Mouse (Mus musculus) hindbrain, embryonic 12.5 days (tissue): ENCODE measurements around the gene Agbl5. TPM values are rescaled to one million over a fixed set of nuclear protein-coding genes. Genes with fewer than 3 reads are reported as not detected.

Source experiments
- ATAC-seq: fragments of 200-750 bp; cut with Nextera tagmentation; 2 replicates; pipeline ENCODE4 v1.8.0; 2017; ENCODE audit warnings: moderate TSS enrichment; ENCODE audit not compliant: low FRiP score
- H3K27ac ChIP-seq: fragments of 300-500 bp; sonication (generic); 2 replicates; pipeline ENCODE4 v1.5.1; 2016; ENCODE audit warnings: mild to moderate bottlenecking
- H3K27me3 ChIP-seq: fragments of 300-500 bp; sonication (generic); 2 replicates; pipeline ENCODE4 v1.6.1; 2016; ENCODE audit warnings: mild to moderate bottlenecking
- H3K36me3 ChIP-seq: fragments of 300-500 bp; sonication (generic); 2 replicates; pipeline ENCODE4 v1.6.1; 2016; ENCODE audit warnings: mild to moderate bottlenecking
- H3K4me1 ChIP-seq: fragments of 300-500 bp; sonication (generic); 2 replicates; pipeline ENCODE4 v1.6.1; 2016
- H3K4me2 ChIP-seq: fragments of 300-500 bp; sonication (generic); replicated peaks from 2 replicates; pipeline ENCODE4 v1.6.1; 2016; ENCODE audit warnings: mild to moderate bottlenecking
- H3K4me3 ChIP-seq: fragments of 300-500 bp; sonication (generic); 2 replicates; pipeline ENCODE4 v1.5.1; 2016; ENCODE audit warnings: mild to moderate bottlenecking
- H3K9ac ChIP-seq: fragments of 300-500 bp; sonication (generic); 2 replicates; pipeline ENCODE4 v1.6.1; 2016; ENCODE audit warnings: mild to moderate bottlenecking, moderate library complexity
- H3K9me3 ChIP-seq: fragments of 300-500 bp; sonication (generic); replicated peaks from 2 replicates; pipeline ENCODE4 v1.6.1; 2016; ENCODE audit warnings: mild to moderate bottlenecking
- WGBS: fragments of 180-500 bp; shearing (Covaris S2); methylation state at CpG from one replicate; pipeline ENCODE4 v1.1.7; 2016; 5-methylcytosine and 5-hydroxymethylcytosine counted together
- polyA plus RNA-seq: library from polyadenylated mRNA; unstranded; fragments of >200 nt; fragmentation: Nextera tagmentation; extraction: Ambion mirVana; gene quantifications from 2 replicates; pipeline ENCODE4 v1.2.1, GENCODE M21; 2016

Agbl5 gene
- polyA plus RNA-seq, 1 experiment from 2014 or later, result 32.4 TPM

DNA sequence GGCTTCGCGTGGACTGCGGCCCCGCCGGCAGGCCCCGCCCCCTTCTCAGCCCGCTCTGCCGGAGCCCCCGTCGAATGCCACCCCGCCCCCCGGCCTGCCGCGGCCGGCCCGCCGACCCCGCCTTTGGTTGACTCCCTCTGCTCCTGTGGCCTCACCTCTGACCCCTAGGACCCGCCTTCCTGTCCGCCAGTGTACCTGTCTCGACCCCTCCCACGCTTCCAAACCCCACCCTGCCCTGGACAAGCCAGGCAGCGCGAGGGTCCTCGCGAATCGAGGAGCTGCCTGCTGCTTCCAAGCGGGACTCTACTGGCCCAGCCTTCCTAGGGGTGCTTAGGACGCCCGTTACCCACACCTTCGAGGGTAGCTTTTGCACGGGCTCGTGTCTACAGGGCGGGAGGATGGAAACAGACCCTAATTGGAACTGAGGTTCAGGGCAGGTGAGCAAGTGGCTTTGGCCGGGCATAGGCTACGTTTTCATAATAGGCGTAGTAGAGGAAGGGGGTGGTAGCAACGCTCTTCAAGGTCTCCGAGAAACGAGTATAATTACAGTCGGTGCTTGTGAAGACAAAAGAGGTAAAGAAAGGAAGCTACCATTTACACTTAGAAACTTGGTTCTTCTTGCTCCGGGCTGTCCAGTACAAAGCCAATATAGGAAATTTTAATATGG is 727 bp downstream of the Agbl5 start:
- peaks cover 38% of the 10 kb centered on the region for H3K36me3 ChIP-seq
- H3K27me3 ChIP-seq, result no peaks in the 10 kb centered on the region
- H3K9ac ChIP-seq, result peak overlapping the region; percentile 88
- H3K4me1 ChIP-seq, result peaks cover 18% of the 10 kb centered on the region
- WGBS, result 2% methylated on average over 38 of the region's 42 CpGs
- peak; percentile 61 for ATAC-seq
- no peaks in the 10 kb centered on the region for H3K9me3 ChIP-seq
- H3K27ac ChIP-seq, result peak overlapping the region; percentile 97
- H3K4me3 ChIP-seq, result peak overlapping the region; percentile 79
- peak overlapping the region; percentile 69 for H3K4me2 ChIP-seq

DNA sequence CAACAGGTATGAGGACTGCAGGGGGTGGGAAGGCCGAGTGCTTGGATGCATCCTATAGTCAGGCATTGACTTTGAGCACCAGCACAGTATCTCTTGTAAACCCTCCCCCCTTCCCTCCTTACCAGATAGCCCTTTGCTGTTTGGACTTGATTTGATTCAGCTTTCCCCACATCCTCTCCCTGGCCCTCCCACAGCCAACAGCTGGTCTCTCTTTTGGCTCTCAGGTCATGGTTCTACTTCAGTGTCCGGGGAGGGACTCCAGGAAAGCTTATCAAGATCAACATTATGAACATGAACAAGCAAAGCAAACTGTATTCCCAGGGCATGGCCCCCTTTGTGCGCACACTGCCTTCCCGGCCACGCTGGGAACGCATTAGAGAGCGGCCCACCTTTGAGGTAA is 1.9 kb downstream of the Agbl5 start:
- no peaks in the 10 kb centered on the region for H3K27me3 ChIP-seq
- H3K27ac ChIP-seq, result 0 out of 2 replicates have a peak overlapping the region, but pooled peaks have one; percentile 97
- peak overlapping the region; percentile 88 for H3K9ac ChIP-seq
- H3K36me3 ChIP-seq, result peaks cover 50% of the 10 kb centered on the region
- no peaks in the 10 kb centered on the region for H3K9me3 ChIP-seq
- ATAC-seq, result no peak
- H3K4me3 ChIP-seq, result peak overlapping the region; percentile 79
- WGBS, result 88% methylated on average over 7 of the region's 7 CpGs
- H3K4me2 ChIP-seq, result peak overlapping the region; percentile 69
- peaks cover 18% of the 10 kb centered on the region for H3K4me1 ChIP-seq

DNA sequence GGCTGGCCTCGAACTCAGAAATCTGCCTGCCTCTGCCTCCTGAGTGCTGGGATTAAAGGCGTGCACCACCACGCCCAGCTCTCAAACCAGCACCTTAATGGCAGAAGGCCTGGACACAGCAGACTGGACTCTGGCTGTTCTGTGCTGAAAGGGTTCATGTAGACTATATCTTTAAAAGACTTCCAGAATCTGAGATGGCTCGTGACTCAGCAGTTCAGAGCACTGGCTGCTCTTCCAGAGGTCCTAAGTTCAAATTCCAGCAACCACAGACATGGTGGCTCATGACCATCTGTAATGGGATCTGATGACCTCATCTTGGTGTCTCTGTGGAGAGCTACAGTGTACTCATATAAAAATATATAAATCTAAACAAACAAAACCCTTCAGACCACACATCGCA is 13.4 kb downstream of the Agbl5 start:
- Histone ChIP-seq H3K27me3 (no peaks in the 10 kb centered on the region), H3K4me3 (no peak overlapping the region), H3K9ac (no peak overlapping the region), H3K27ac (no peak overlapping the region), H3K9me3 (no peaks in the 10 kb centered on the region), H3K4me2 (no peak overlapping the region), H3K4me1 (peaks cover 24% of the 10 kb centered on the region), H3K36me3 (peaks cover 68% of the 10 kb centered on the region)
- WGBS, result 96% methylated on average over 5 of the region's 5 CpGs
- no peak for ATAC-seq

DNA sequence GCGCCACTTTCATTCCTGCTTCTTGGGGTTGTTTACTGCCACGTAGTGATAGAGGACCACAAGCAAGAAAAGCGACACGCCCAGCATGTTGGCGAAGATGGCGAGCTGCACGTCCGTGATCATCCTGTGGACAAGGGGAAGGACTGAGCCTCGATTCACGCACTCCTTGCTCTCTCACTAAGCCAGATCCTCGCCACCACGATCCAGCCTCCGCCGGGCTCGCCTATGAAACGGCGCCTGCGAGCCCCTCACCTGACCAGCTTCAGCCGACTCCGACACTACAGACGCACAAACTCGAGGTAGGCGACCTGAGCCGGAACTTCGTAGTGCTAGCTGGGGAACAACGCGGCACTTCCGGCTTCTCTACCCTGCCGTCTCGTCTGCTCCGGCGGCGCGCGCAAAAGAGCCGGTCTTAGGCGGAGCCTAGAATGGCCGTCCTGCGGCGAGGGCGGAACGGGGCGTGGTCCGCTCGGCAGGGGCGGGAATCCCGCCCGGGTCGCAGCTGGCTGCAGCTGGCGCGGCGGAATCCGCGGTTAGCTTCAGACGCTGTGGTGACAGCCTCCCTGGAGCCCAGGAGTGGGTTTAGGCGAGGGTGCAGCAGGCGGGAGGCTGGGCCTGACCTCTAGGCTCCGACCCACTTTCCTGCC is 19.0 kb downstream of the Agbl5 start, which contains the start of gene Ost4:
Gene Ost4 (minus strand): TSS at position 376 of the 647 bp plus-strand sequence.
- Histone ChIP-seq H3K27ac (peak within 1 kb of the TSS; percentile 88), H3K27me3 (no peaks in the 10 kb centered on the region), H3K4me3 (peak within 1 kb of the TSS; percentile 65), H3K4me1 (peaks cover 38% of the 10 kb centered on the region), H3K36me3 (peaks cover 35% of the 10 kb centered on the region), H3K4me2 (peak within 1 kb of the TSS; percentile 94), H3K9me3 (no peaks in the 10 kb centered on the region), H3K9ac (peak within 1 kb of the TSS; percentile 71)
- under 1% methylated on average over 58 of the region's 58 CpGs for WGBS
- peak; percentile 95 for ATAC-seq

DNA sequence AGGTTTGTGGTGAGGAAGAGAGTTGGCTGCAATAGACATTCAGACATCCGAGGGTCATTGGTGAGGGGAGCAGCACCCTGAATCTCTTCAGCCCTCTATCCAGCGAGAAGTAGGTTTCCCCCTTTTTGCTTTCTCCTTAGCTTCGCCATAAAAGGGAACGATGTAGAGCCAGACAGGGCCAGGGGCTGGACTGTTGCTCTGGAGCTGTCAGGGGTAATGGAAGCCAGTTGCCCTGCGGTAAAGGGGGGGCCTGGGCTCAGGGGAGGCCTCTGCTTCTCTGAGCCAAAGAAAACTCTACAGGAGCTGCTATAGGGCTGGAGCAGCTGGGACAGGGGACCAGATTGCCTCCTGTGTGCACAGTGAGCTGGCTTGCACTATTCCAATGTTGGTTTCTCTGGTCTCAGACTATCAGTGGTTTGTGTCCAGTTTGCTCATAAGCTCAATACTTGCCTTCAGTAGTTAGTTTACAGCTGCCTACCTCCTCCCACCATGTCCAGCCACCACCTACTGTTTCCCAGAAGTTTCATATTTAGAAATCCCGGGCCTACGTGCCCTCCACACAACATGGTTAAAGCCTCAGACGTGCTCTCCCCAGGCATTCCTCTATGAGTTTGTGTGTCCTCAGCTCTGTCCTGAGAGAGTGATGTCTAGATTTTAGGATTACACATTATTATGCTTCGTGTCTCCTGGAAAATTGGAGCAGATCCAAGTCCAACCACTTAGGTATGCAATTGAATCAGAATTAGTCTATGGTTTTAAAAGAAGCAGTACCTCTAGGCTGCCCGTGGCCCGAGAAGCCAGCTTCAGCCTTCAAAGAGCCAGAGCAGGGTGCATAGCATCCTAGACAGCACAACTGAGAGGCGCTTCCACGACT is 20.2 kb downstream of the Agbl5 start:
- Histone ChIP-seq H3K9ac (peak overlapping the region; percentile 71; the same call in 1 of the 2 replicates), H3K4me3 (peak overlapping the region; percentile 65), H3K27me3 (no peaks in the 10 kb centered on the region), H3K4me1 (peaks cover 48% of the 10 kb centered on the region), H3K36me3 (peaks cover 26% of the 10 kb centered on the region), H3K27ac (peak overlapping the region; percentile 88), H3K4me2 (peak overlapping the region; percentile 94), H3K9me3 (no peaks in the 10 kb centered on the region)
- 51% methylated on average over 13 of the region's 13 CpGs for WGBS
- no peak for ATAC-seq

DNA sequence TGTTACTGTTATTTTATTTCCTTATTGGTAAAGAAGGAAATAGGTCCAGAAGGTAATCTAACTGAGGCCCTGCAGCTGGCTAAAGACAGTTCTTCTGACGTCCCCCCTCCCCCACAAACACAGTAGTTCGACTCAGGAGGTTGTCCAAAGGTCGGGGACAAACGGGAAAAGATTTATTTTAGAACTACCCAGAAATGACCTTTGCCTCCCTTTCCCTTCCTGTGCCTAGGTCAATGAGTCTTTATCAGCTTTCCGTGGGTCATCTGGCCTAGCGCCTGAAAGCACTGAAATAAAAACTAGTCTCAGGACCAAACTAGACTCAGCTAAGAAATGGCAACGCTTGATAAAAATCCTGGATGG is 20.8 kb downstream of the Agbl5 start:
- H3K4me1 ChIP-seq, result peaks cover 54% of the 10 kb centered on the region

DNA sequence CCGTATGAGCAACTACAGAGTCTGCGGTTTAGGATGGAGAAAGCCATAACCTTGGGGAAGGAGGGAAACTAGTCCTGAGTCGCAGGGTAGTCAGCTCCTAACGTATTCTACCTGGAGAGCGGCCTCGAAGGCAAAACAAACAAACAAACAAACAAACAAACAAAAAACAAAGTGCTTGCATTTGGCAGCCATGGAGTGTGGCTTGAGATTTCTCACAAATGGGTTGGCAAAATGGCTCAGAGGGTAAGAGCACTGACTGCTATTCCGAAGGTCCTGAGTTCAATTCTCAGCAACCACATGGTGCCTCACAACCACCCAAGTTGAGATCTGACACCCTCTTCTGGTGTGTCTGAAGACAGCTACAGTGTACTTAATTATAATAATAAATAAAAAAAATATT is 21.4 kb downstream of the Agbl5 start:
- H3K4me2 ChIP-seq, result no peak overlapping the region
- 87% methylated on average over 7 of the region's 7 CpGs for WGBS
- H3K27ac ChIP-seq, result no peak overlapping the region
- H3K27me3 ChIP-seq, result no peaks in the 10 kb centered on the region
- H3K4me3 ChIP-seq, result no peak overlapping the region
- no peaks in the 10 kb centered on the region for H3K9me3 ChIP-seq
- H3K4me1 ChIP-seq, result peaks cover 55% of the 10 kb centered on the region
- peaks cover 14% of the 10 kb centered on the region for H3K36me3 ChIP-seq
- no peak for ATAC-seq
- H3K9ac ChIP-seq, result no peak overlapping the region

More for the DNA sequence above, 20.8 kb downstream of the Agbl5 start:
- no peak overlapping the region for H3K4me3 ChIP-seq
- H3K36me3 ChIP-seq, result peaks cover 20% of the 10 kb centered on the region
- no peaks in the 10 kb centered on the region for H3K27me3 ChIP-seq
- no peak overlapping the region; the same call in 1 of the 2 replicates for H3K4me2 ChIP-seq
- no peak for ATAC-seq
- H3K9me3 ChIP-seq, result no peaks in the 10 kb centered on the region
- no peak overlapping the region for H3K9ac ChIP-seq
- H3K27ac ChIP-seq, result peak overlapping the region; percentile 88
- WGBS, result 60% methylated on average over 7 of the region's 7 CpGs

DNA sequence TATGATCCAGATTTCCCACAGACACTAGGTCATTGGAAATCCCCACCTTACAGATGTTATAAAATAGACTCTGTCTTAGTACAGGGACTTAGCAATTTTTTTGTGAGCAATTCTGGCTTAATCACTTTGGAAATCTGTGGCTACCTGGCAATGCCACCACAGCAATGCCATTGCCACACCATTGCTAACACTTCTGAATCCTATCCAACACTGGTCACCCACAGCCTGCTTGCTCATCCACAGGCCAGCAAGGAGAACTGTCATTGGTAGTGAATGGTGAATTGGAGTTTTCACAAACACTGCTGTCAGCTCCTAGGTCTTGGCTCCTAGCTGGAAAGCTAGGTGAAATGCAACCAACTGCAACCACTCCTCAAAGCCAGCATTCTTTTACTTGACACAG is 22.0 kb downstream of the Agbl5 start:
- no peaks in the 10 kb centered on the region for H3K9me3 ChIP-seq
- no peak overlapping the region for H3K4me3 ChIP-seq
- H3K4me1 ChIP-seq, result peaks cover 55% of the 10 kb centered on the region
- H3K36me3 ChIP-seq, result peaks cover 8% of the 10 kb centered on the region
- no peak overlapping the region for H3K9ac ChIP-seq
- no peaks in the 10 kb centered on the region for H3K27me3 ChIP-seq
- no peak overlapping the region for H3K4me2 ChIP-seq
- H3K27ac ChIP-seq, result peak overlapping the region; percentile 2; the same call in 1 of the 2 replicates
- ATAC-seq, result no peak

DNA sequence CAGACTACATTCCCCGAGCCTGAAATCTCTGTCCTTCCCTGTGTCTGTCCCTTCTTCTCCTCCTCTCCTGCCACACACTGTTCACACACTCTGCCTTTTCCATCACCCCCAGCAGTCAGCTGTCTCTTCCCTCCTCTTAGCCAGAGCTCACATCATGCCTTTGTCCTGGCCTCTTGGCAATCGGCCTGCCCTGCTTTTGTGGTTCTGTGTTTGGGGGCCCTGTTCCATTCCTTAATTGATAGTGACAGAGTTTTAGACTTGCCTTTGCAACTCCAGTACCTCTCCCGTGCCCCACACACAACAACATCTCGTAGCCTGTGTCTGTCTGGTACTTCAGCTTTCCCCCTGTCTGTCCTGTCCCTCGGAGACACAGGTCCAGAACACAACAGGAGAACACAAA is 23.7 kb downstream of the Agbl5 start:
- no peak for ATAC-seq
- H3K4me3 ChIP-seq, result no peak overlapping the region

DNA sequence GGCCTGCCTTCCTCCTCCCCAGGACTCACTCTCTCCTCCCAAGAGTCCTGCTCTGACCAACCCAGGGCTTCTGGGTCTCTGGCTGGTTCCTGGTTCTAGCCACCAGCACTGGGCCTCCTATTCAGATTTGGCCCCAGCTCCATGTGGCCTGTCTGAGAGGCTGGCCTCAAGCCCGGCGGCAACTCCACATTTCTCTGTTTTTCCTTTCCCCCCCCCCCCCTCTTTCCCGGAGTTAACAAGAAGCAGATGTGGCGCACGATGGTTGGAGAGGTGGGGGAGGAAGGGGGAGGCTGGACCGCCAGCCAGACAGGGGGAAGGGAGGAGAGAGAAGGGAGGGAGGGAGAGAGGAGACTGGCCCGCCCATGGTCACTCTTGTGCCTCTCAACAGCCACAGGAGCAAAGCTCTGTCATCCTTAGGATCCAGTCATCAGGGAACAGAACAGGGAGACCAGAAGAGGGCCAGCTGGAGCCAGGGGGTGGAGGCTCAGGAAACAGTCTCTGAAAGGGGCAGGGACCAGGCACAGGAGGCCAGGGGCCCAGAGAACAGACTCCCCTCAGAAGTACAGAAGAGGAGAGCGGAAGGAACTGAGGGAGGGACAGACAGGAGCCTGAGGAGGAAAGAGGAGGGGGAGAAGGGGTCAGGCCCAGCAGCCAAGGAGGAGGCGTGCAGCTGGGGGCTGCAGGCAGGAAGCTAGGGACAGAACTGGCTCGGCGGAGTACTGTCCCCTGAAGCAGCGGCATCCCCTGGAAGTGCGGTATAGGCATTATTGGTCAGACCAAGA is 24.8 kb downstream of the Agbl5 start, which contains the start of gene Emilin1:
Gene Emilin1 (plus strand): TSS at position 343 of the 782 bp plus-strand sequence.
- peak within 1 kb of the TSS; percentile 55 for H3K9ac ChIP-seq
- ATAC-seq, result no peak
- H3K27me3 ChIP-seq, result no peaks in the 10 kb centered on the region
- peaks cover 41% of the 10 kb centered on the region for H3K4me1 ChIP-seq
- no peaks in the 10 kb centered on the region for H3K9me3 ChIP-seq
- peak within 1 kb of the TSS; percentile 46 for H3K4me2 ChIP-seq
- WGBS, result 35% methylated on average over 9 of the region's 13 CpGs
- H3K36me3 ChIP-seq, result peaks cover 5% of the 10 kb centered on the region; the same call in 1 of the 2 replicates
- peak within 1 kb of the TSS; percentile 31 for H3K4me3 ChIP-seq
- H3K27ac ChIP-seq, result peak within 1 kb of the TSS; percentile 86

More for the DNA sequence above, 23.7 kb downstream of the Agbl5 start:
- WGBS, result 66% methylated on average over 5 of the region's 5 CpGs
- H3K4me2 ChIP-seq, result no peak overlapping the region
- H3K27me3 ChIP-seq, result no peaks in the 10 kb centered on the region
- peaks cover 46% of the 10 kb centered on the region for H3K4me1 ChIP-seq
- peak overlapping the region; percentile 86 for H3K27ac ChIP-seq
- no peaks in the 10 kb centered on the region for H3K36me3 ChIP-seq
- H3K9ac ChIP-seq, result no peak overlapping the region
- no peaks in the 10 kb centered on the region for H3K9me3 ChIP-seq

DNA sequence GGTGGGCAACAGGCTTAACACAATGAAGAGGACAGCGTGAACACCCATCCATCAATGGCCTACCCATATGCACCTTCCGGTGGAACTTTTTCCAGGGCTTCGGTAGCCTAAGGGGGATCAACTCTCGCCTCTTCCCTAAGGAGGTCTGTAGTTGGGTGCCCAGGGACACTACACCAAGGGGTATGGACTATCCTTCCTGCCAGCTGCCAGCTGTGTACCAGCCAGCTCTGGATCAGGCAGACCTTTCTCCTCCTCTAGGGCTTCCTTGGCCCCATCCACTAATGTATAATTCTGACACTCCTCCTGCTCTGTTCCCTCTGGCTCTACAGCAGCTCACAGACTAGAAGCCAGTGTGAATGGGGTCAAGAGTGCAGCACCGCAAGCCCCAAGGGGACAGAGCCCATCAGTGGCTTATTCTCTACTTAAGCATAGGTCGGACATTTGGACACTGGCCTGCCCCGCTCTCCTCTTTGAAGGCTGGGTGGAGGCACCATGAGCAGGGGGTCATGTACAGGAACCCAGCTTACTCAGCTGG is 25.7 kb downstream of the Agbl5 start:
- Histone ChIP-seq H3K27me3 (no peaks in the 10 kb centered on the region), H3K9ac (peak overlapping the region; percentile 55), H3K4me3 (peak overlapping the region; percentile 31), H3K9me3 (no peaks in the 10 kb centered on the region), H3K4me1 (peaks cover 37% of the 10 kb centered on the region), H3K36me3 (peaks cover 5% of the 10 kb centered on the region; the same call in 1 of the 2 replicates), H3K27ac (peak overlapping the region; percentile 86), H3K4me2 (peak overlapping the region; percentile 46)
- WGBS, result 56% methylated on average over 7 of the region's 7 CpGs
- no peak for ATAC-seq
